Mouse (Mus musculus): ENCODE measurements around the gene 1700020A23Rik. TPM values are rescaled to one million over a fixed set of nuclear protein-coding genes. Genes with fewer than 3 reads are reported as not detected.

The 1700020A23Rik gene
- not detected in 2 replicates for polyA plus RNA-seq (2012; rRNA removed)

GRCm38 (mm10) chr2:130404939-130405338 lies at the start of gene 1700020A23Rik, which contains the start of gene Gm28372:
TSS of gene 1700020A23Rik (plus strand) at chr2:130405259.
TSS of gene Gm28372 (plus strand) at chr2:130405239.

GRCm38 (mm10) chr2:130397186-130397985 lies 7.7 kb upstream of the 1700020A23Rik start, which contains the start of gene Cpxm1:
TSS of gene Cpxm1 (minus strand) at chr2:130397574.

GRCm38 (mm10) chr2:130406178-130406577 lies 1.1 kb downstream of the 1700020A23Rik start, which contains the start of gene Tmem239:
TSS of gene Tmem239 (plus strand) at chr2:130406478.

GRCm38 (mm10) chr2:130424126-130424853 lies 19.2 kb downstream of the 1700020A23Rik start, which contains the start of the genes Vps16 and Pced1a:
TSS of gene Vps16 (plus strand) at chr2:130424339.
TSS of gene Pced1a (minus strand) at chr2:130424701.

GRCm38 (mm10) chr2:130449794-130450433 lies 44.9 kb downstream of the 1700020A23Rik start, which contains the start of gene Ptpra:
TSS of gene Ptpra (plus strand) at chr2:130450278.

Other genes with a start within 250 kb of the 1700020A23Rik start
- gene Snrpb, start 225.9 kb upstream of the 1700020A23Rik start, polyA plus RNA-seq (2012; rRNA removed): 263 and 264 TPM in 2 replicates
- gene Tmc2, start 210.1 kb upstream of the 1700020A23Rik start, polyA plus RNA-seq (2012; rRNA removed): not detected in 2 replicates
- gene Nop56, start 130.8 kb upstream of the 1700020A23Rik start, polyA plus RNA-seq (2012; rRNA removed): 237 and 256 TPM in 2 replicates
- gene Idh3b, start 120.7 kb upstream of the 1700020A23Rik start, polyA plus RNA-seq (2012; rRNA removed): 214 and 232 TPM in 2 replicates
- 22.2 and 23.8 TPM in 2 replicates for gene Ebf4, start 110.1 kb upstream of the 1700020A23Rik start, polyA plus RNA-seq (2012; rRNA removed)
- 18.4 and 21.4 TPM in 2 replicates for gene Cpxm1, start 7.7 kb upstream of the 1700020A23Rik start, polyA plus RNA-seq (2012; rRNA removed)
- gene Gm28372, start within 50 bp of the 1700020A23Rik start, polyA plus RNA-seq (2012; rRNA removed): 0.03 TPM in 1 of 2 replicates, not detected in the other
- not detected in 2 replicates for gene Tmem239, start 1.2 kb downstream of the 1700020A23Rik start, polyA plus RNA-seq (2012; rRNA removed)
- 139 TPM in 2 replicates for gene Vps16, start 19.1 kb downstream of the 1700020A23Rik start, polyA plus RNA-seq (2012; rRNA removed)
- gene Pced1a, start 19.4 kb downstream of the 1700020A23Rik start, polyA plus RNA-seq (2012; rRNA removed): 28.2 and 29.6 TPM in 2 replicates
- gene Ptpra, start 45.0 kb downstream of the 1700020A23Rik start, polyA plus RNA-seq (2012; rRNA removed): 154 and 156 TPM in 2 replicates
- gene Mrps26, start 158.5 kb downstream of the 1700020A23Rik start, polyA plus RNA-seq (2012; rRNA removed): 76.3 and 83.1 TPM in 2 replicates
- 4.0 and 4.2 TPM in 2 replicates for gene Oxt, start 170.9 kb downstream of the 1700020A23Rik start, polyA plus RNA-seq (2012; rRNA removed)
- gene Avp, start 177.3 kb downstream of the 1700020A23Rik start, polyA plus RNA-seq (2012; rRNA removed): 40.9 and 60.2 TPM in 2 replicates
- 4.5 and 4.9 TPM in 2 replicates for gene Fastkd5, start 224.8 kb downstream of the 1700020A23Rik start, polyA plus RNA-seq (2012; rRNA removed)
- gene Ubox5, start 224.8 kb downstream of the 1700020A23Rik start, polyA plus RNA-seq (2012; rRNA removed): 8.1 and 8.2 TPM in 2 replicates
- gene Lzts3, start 237.5 kb downstream of the 1700020A23Rik start, polyA plus RNA-seq (2012; rRNA removed): 38.5 and 38.8 TPM in 2 replicates